Mouse (Mus musculus): Measurements from ENCODE around the gene Kdm5b. TPM values are rescaled to one million over a fixed set of nuclear protein-coding genes. Genes with fewer than 3 reads are reported as not detected.
A peak's percentile ranks its signal among the peaks of the same experiment; 100 is the strongest.

Kdm5b gene
- polyA plus RNA-seq, 1 experiment from 2014 or later: 80.8 TPM

DNA sequence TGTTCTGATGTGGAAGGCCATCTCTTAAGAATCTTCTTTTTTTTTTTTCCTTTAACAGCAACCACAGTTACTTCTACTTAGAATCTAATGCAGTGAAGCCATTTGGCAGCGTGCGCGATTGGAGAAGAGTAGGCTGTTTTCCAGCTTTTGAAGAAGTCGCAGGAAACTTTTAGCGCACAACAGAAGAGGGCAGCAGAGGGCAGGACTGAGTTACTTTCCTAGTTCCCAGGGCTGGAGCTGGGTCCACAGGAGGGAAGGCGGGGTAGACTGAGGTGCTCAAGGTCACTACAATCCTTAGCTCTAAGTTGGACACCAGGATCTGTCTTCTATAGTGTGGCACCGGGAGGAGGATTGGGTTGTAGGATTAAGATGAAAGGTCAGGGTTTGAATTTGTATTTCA lies 78.6 kb downstream of the Kdm5b start:
- peaks cover 13% of the 10 kb centered on the region for H3K36me3 ChIP-seq
- 34% methylated on average over 7 of the region's 7 CpGs for WGBS
- H3K4me1 ChIP-seq: peaks cover 9% of the 10 kb centered on the region
- no peak overlapping the region for H3K9ac ChIP-seq
- H3K9me3 ChIP-seq: no peaks in the 10 kb centered on the region
- H3K27me3 ChIP-seq: peaks cover 15% of the 10 kb centered on the region
- H3K27ac ChIP-seq: no peak overlapping the region
- no peak overlapping the region for H3K4me3 ChIP-seq
- ATAC-seq (ENCODE audit: insufficient number of reproducible peaks, low FRiP score, low TSS enrichment, low read depth): no peak
- H3K4me2 ChIP-seq: no peak overlapping the region

DNA sequence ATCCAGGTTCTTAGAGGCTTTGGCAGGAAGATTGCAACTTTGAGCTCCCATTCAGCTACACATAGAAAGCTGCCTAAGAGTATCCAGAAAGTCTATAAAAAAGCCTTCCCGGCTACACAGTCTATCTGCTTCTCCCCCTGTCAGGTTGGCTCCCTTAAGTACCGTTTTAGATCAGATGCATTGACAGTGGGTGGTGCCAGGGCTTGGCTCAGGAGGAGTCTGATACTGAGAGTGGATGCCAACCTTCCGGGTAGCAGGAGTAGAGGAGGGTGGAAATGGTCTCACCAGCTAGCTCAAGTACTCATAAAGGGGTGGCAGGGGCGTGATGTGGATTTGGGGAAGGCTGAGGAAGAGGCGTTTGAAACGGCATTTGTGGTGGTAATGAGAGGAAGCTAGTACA lies 79.5 kb downstream of the Kdm5b start:
- peaks cover 5% of the 10 kb centered on the region for H3K36me3 ChIP-seq
- no peak overlapping the region for H3K4me3 ChIP-seq
- no peak overlapping the region for H3K9ac ChIP-seq
- H3K4me1 ChIP-seq: peaks cover 9% of the 10 kb centered on the region
- H3K27me3 ChIP-seq: peaks cover 24% of the 10 kb centered on the region
- no peak for ATAC-seq (ENCODE audit: insufficient number of reproducible peaks, low FRiP score, low TSS enrichment, low read depth)
- no peaks in the 10 kb centered on the region for H3K9me3 ChIP-seq
- H3K27ac ChIP-seq: no peak overlapping the region
- WGBS: 73% methylated on average over 6 of the region's 6 CpGs
- H3K4me2 ChIP-seq: no peak overlapping the region

- Histone ChIP-seq H3K9ac (no peak overlapping the region), H3K9me3 (no peaks in the 10 kb centered on the region), H3K27ac (no peak overlapping the region), H3K4me1 (peaks cover 14% of the 10 kb centered on the region), H3K36me3 (no peaks in the 10 kb centered on the region), H3K4me3 (no peak overlapping the region), H3K4me2 (no peak overlapping the region), H3K27me3 (peaks cover 44% of the 10 kb centered on the region)
- no peak for ATAC-seq (ENCODE audit: insufficient number of reproducible peaks, low FRiP score, low TSS enrichment, low read depth)
- WGBS: 20% methylated on average over 3 of the region's 3 CpGs
Measured at GRCm38 (mm10) chr1:134641507-134641906, 81.5 kb downstream of the Kdm5b start.

DNA sequence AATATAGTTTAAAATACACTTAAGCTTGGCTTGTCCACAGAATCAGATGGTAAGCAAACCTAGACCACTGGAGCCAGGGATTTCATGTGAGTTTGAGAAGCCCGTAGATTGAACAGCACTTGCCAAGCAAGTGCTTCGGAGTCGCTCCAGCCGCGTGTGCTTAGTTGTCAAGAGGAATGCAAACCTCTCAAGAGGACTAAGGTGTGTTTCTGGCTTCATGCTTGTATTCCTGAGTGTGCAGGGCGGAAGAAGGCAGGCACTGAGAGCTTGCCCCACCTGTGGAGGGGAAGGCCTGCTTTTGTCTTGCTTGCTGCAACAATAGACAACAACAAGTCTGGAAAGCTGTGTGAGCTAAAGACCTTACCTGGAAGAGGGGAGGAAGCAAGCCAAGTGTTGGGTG lies 83.7 kb downstream of the Kdm5b start:
- H3K4me1 ChIP-seq: peaks cover 15% of the 10 kb centered on the region
- H3K27ac ChIP-seq: no peak overlapping the region
- no peak overlapping the region for H3K4me2 ChIP-seq
- H3K27me3 ChIP-seq: peaks cover 66% of the 10 kb centered on the region
- H3K9ac ChIP-seq: no peak overlapping the region
- no peak overlapping the region for H3K4me3 ChIP-seq
- H3K36me3 ChIP-seq: no peaks in the 10 kb centered on the region
- no peaks in the 10 kb centered on the region for H3K9me3 ChIP-seq
- WGBS: 64% methylated on average over 6 of the region's 6 CpGs
- ATAC-seq (ENCODE audit: insufficient number of reproducible peaks, low FRiP score, low TSS enrichment, low read depth): no peak

DNA sequence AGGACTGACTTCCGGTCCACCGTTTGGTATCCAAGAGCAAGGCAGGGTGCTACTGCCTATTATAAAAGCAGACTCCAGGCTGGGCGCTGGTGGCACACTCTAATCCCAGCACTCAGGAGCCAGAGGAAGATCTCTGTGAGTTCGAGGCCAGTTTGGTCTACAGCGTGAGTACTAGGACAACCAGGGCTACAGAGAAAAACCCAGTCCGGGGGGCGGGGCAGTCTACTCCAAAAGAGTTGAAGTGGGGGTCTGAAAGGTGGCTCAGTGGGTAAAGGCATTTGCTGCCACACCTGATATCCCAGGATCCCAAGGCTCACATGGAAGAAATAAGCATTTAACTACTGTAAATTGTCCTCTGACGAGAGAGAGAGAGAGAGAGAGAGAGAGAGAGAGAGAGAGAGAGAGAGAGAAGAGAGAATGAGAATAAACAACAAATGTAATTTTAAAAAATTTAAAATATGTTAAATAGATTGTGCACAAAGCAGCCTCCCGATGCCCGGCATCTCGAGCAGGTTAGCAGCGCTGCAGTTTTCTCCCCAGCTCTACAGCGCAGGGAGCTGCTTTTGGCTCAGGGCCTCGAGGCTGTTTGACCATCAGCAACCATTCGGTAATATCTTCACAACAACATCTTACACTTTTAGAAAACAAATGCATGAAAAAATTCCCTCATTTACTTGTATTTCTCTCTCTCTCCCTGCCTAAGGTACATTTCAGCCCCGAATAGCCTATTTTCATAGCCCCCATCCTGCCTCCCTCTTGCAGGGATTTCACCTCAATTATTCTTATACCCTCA lies 85.6 kb downstream of the Kdm5b start:
- WGBS: 17% methylated on average over 16 of the region's 16 CpGs

DNA sequence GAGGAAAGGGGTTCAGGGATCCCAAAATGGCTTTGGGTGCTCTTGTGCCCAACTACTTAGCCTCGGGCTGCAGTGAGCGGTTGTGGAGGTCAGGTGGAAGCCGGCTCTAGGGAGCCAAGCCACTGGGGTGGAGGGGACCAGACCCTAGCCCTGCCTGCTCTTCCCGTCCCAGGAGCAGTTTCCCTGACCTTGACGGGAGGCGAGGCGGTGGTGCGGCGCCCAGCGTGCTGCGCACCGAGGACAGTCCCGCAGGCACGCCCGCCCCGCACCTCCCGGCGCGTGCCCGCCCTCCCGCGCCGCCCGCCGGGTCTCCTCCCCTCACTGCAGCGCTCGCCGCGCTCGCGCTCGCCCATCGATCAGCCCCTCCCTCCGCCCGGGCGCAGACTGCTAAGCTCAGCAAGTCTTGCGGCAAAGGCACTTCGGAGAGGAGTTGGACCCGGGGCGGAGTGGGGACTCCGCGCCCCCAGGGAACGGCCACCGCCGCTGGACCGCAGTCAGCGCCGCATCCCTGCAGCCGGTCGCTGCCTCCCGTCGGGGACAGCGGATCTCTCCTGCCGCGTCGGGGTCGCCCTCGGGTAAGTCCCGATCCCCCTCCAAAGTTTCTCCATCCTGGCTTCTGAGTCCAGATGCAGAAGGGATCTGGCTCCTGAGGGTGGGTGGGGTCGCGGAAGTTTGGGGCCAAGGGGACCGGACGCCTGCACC lies 86.4 kb downstream of the Kdm5b start, which contains the start of gene Syt2:
TSS of gene Syt2 (plus strand) at position 417 of the 702 bp plus-strand sequence.
- Histone ChIP-seq H3K4me1 (peaks cover 23% of the 10 kb centered on the region), H3K27me3 (peaks cover 73% of the 10 kb centered on the region), H3K27ac (no peak within 1 kb of the TSS), H3K4me2 (peak within 1 kb of the TSS; percentile 91), H3K9me3 (no peaks in the 10 kb centered on the region), H3K36me3 (no peaks in the 10 kb centered on the region), H3K9ac (peak within 1 kb of the TSS; percentile 44), H3K4me3 (peak within 1 kb of the TSS; percentile 53)
- ATAC-seq (ENCODE audit: insufficient number of reproducible peaks, low FRiP score, low TSS enrichment, low read depth): peak; percentile 31; the same call in 1 of the 2 replicates
- WGBS: under 1% methylated on average over 57 of the region's 63 CpGs

More for the DNA sequence above, 85.6 kb downstream of the Kdm5b start:
- no peak overlapping the region for H3K27ac ChIP-seq
- peak overlapping the region; percentile 53 for H3K4me3 ChIP-seq
- peaks cover 73% of the 10 kb centered on the region for H3K27me3 ChIP-seq
- H3K4me1 ChIP-seq: peaks cover 15% of the 10 kb centered on the region
- H3K9ac ChIP-seq: no peak overlapping the region
- no peak for ATAC-seq (ENCODE audit: insufficient number of reproducible peaks, low FRiP score, low TSS enrichment, low read depth)
- H3K36me3 ChIP-seq: no peaks in the 10 kb centered on the region
- H3K4me2 ChIP-seq: peak overlapping the region; percentile 91
- H3K9me3 ChIP-seq: no peaks in the 10 kb centered on the region

DNA sequence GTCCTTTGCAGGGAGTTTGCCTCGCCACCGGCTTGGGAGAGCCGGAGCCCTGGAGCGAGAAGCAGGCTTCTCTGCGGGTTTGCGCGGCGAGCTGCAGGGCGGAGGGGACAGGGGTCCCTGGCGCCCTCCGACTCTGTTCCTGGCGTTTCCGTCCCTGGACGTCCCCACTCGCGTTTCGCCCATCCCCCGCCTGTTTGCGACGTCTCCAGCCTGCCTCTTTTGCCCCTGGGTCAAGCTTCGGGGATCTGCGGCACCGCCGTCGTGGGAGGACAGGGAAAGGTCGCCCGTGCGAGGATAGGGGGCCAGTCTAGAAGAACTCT lies 87.0 kb downstream of the Kdm5b start:
- Histone ChIP-seq H3K27me3 (peaks cover 71% of the 10 kb centered on the region), H3K4me3 (peak overlapping the region; percentile 53), H3K9ac (peak overlapping the region; percentile 44; the same call in 1 of the 2 replicates), H3K36me3 (no peaks in the 10 kb centered on the region), H3K4me2 (peak overlapping the region; percentile 91), H3K9me3 (no peaks in the 10 kb centered on the region), H3K4me1 (peaks cover 28% of the 10 kb centered on the region), H3K27ac (no peak overlapping the region)
- no peak for ATAC-seq (ENCODE audit: insufficient number of reproducible peaks, low FRiP score, low TSS enrichment, low read depth)
- WGBS: 2% methylated on average over 28 of the region's 28 CpGs

DNA sequence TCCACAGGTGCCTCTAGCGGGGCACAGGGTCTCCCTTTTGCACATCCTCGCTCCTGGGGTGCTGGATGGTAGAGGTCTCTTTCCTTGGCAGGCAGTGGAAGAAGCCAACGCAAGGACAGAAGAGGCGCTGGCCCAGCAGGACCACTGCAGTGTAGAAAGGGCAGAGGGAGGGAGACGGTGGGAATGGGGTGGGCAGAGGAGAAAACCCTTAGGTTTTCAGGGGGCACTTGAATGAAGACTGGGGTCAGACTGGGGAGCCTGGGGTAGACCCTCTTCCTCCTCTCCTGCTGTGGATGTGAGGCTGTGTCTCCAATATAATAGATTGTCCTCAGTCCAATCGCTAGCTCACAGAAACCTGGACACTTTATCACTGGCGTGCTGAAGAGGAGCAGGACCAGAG lies 87.6 kb downstream of the Kdm5b start:
- H3K27ac ChIP-seq: no peak overlapping the region
- H3K27me3 ChIP-seq: peaks cover 66% of the 10 kb centered on the region
- no peaks in the 10 kb centered on the region for H3K36me3 ChIP-seq
- H3K4me3 ChIP-seq: no peak overlapping the region
- peaks cover 35% of the 10 kb centered on the region for H3K4me1 ChIP-seq
- peak overlapping the region; percentile 91; the same call in 1 of the 2 replicates for H3K4me2 ChIP-seq
- ATAC-seq (ENCODE audit: insufficient number of reproducible peaks, low FRiP score, low TSS enrichment, low read depth): no peak
- no peak overlapping the region for H3K9ac ChIP-seq
- no peaks in the 10 kb centered on the region for H3K9me3 ChIP-seq
- 31% methylated on average over 5 of the region's 7 CpGs for WGBS

DNA sequence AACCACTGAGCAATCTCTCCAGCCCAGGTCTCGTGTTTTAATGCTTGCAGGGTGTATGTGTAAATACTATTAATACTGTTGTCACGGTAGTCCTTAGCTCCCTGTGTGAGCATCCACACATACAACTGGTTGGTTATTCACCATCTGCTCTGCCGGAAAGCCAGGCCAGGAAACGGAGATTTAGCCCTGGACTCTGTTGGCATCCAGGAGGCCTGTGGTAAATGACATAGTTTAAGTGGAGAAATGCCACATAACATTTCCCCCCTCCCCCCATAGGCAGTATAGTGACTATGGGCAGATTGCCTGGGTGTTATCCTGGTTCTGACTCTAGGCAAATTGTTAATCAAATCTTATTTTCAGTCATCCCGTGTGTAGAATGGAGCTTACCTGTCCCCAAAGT lies 90.8 kb downstream of the Kdm5b start:
- Histone ChIP-seq H3K4me1 (peaks cover 41% of the 10 kb centered on the region), H3K4me2 (no peak overlapping the region), H3K4me3 (no peak overlapping the region), H3K9me3 (no peaks in the 10 kb centered on the region), H3K9ac (no peak overlapping the region), H3K36me3 (no peaks in the 10 kb centered on the region), H3K27ac (no peak overlapping the region), H3K27me3 (peaks cover 43% of the 10 kb centered on the region)
- no peak for ATAC-seq (ENCODE audit: insufficient number of reproducible peaks, low FRiP score, low TSS enrichment, low read depth)
- WGBS: 68% methylated on average over 5 of the region's 5 CpGs

GRCm38 (mm10) chr1:134651268-134651850 lies 91.4 kb downstream of the Kdm5b start:
- Histone ChIP-seq H3K27me3 (peaks cover 38% of the 10 kb centered on the region), H3K9me3 (no peaks in the 10 kb centered on the region), H3K4me2 (peak overlapping the region; percentile 22), H3K27ac (peak overlapping the region; percentile 72), H3K4me3 (no peak overlapping the region), H3K4me1 (peaks cover 36% of the 10 kb centered on the region), H3K9ac (no peak overlapping the region), H3K36me3 (no peaks in the 10 kb centered on the region)
- ATAC-seq (ENCODE audit: insufficient number of reproducible peaks, low FRiP score, low TSS enrichment, low read depth): no peak; the same call in 1 of the 2 replicates
- WGBS: 35% methylated on average over 13 of the region's 13 CpGs

DNA sequence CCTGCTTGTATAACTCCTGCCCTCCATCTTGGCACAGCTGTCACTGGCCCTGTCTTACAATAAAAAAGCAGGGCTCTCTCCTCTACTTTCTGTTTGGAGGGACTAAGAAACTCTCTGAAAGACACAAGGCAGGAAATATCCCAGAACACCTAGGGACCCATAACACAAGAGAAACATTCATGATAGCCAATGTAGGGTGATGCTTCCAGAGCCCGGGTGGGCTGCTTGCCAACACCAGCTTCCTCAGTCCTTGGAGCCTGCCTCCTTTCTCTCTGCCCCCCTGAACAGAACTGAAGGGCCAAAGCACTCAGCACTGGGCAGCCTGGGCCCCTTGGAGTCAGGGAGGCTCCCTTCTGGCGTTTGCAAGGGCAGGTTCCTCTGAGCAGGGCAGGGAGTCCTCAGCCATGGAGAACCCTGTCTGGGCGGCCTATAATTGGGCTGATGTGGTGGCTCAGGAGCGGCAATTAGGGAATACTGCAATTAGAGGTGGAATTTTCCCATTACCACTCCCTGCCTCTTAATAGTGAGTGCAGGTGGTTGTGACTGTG lies 92.0 kb downstream of the Kdm5b start:
- no peaks in the 10 kb centered on the region for H3K9me3 ChIP-seq
- no peaks in the 10 kb centered on the region for H3K36me3 ChIP-seq
- H3K9ac ChIP-seq: no peak overlapping the region
- H3K4me3 ChIP-seq: no peak overlapping the region
- peak; percentile 66 for ATAC-seq (ENCODE audit: insufficient number of reproducible peaks, low FRiP score, low TSS enrichment, low read depth)
- H3K27ac ChIP-seq: peak overlapping the region; percentile 72; the same call in 1 of the 2 replicates
- peaks cover 30% of the 10 kb centered on the region for H3K4me1 ChIP-seq
- peak overlapping the region; percentile 22 for H3K4me2 ChIP-seq
- H3K27me3 ChIP-seq: peaks cover 32% of the 10 kb centered on the region
- 17% methylated on average over 4 of the region's 4 CpGs for WGBS
